Mouse (Mus musculus): ENCODE results near the gene Tcf19.

DNA sequence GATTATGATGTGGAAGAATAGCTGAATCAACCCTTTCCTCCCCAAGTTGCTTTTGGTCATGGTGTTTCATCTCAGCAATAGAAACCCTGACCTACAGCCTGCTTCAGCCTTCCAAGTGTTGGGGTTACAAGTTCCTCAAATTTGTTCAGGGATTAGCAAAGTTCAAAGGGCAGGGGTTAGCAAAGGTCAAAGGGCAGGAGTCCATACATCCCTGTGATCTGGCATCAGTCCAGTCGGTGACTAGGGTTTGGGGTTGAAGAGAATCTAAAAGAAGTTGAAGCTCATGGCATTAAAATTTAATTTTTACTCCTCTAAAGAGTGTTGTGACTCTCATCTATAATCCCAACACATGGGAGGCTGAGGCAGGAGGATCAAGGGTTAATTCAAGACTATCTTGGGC, 21.9 kb upstream of the Tcf19 start:
- no peak for TF ChIP-seq CTCF (IDR thresholded peaks at IDR 0.05; ENCODE audit: low read depth)
- TF ChIP-seq EP300 (optimal IDR thresholded peaks at IDR 0.05): no peak

Data from stomach, postnatal 0 days (tissue).